Mouse (Mus musculus) stomach, postnatal 0 days (tissue): ENCODE results near the gene Tkt.

Experiments used
- CTCF ChIP-seq: IDR thresholded peaks from 2 replicates; pipeline ENCODE4 v1.5.1; 2016; ENCODE audit warnings: antibody characterized with exemption, low read depth, mild to moderate bottlenecking, moderate library complexity
- EP300 ChIP-seq: optimal IDR thresholded peaks from 2 replicates; pipeline ENCODE3; 2016; ENCODE audit warnings: antibody characterized with exemption

DNA sequence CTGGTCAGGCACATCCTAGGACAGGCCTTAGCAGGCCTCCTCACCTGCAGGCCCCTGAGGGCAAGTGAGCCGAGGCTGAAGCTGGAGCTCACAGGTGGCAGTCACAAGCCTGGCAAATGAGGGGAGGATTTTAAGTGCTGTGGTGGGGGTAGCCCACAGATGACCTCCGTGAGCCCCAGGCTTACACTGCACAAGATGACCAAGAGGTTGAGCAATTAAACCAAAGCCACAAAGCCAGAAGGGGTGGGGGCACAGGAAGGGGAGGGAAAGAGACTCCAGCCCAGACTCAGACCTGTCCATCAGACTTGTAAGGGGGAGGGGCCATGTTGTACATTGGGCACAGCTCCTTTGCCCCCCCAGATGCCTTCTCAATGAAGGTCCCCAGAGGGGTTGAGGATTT lies 68.6 kb downstream of the Tkt start:
- no peak for TF ChIP-seq CTCF
- no peak for TF ChIP-seq EP300
